Mouse (Mus musculus): ENCODE data around the gene Pigu. TPM values are rescaled to one million over a fixed set of nuclear protein-coding genes. Genes with fewer than 3 reads are reported as not detected.

Gene Pigu
- polyA plus RNA-seq, 1 experiment from 2014 or later: 47.7 TPM

DNA sequence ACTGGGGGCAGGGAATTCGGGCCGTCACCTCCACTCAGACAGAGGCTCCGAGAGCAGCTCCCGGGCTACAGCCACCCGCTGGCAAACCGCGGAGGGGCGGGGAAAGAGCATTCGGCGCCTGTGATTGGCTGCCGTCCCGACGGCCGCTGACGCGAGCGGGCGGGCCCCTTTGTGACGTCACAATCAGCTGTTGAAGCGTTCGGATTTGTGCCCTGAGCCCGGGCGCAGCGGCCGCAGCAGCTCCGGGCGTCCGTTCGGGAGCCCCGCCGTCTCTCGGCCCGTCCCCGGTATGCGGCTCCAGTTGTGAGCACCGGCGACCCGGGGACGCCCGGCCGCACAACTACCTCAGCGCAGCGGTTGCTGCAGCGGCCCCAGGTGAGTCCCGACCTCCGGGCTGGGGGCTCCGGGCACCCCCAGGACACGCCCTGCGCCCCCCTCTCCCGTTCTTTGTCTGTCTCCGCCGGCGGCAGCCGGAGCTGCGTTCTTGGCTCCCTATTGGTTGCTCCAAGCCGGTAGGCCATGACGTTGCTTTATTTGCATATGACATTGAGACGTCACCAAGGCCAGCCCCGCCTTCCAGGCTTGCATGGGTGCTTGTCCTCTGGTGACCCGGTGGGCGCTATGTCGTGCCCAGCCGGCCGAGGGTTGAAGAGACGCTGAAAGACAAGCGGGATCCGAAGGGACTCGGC is 24.6 kb upstream of the Pigu start:
- WGBS: under 1% methylated on average over 68 of the region's 68 CpGs
- peak overlapping the region; percentile 83 for H3K4me2 ChIP-seq (replicated peaks)
- peak; percentile 93 for ATAC-seq (replicated peaks)
- peak overlapping the region; percentile 100 for H3K27ac ChIP-seq (replicated peaks)
- H3K4me1 ChIP-seq: peaks cover 52% of the 10 kb centered on the region
- H3K4me3 ChIP-seq: peak overlapping the region; percentile 93
- H3K27me3 ChIP-seq: no peaks in the 10 kb centered on the region
- peak overlapping the region; percentile 100 for H3K9ac ChIP-seq (replicated peaks)
- H3K36me3 ChIP-seq: peaks cover 11% of the 10 kb centered on the region; the same call in 1 of the 2 replicates
- H3K9me3 ChIP-seq: no peaks in the 10 kb centered on the region

DNA sequence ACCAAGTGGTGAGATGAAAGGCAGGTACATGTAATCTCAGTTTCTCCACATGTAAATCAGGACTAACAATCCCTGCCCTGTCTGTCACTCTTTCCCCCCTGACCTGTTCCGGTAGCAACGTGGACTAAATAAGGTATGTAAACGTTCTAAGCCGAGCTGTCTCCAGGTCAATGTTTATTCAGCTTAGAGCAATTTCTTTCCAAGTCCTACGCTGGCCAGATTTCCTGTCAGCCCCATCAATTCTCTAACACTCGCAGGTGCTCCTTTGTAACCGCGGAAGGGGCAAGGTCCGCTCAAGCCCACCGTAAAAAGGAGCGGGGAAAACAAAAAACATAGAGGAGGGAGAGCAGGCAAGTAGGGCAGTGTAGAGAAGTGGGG is 23.8 kb upstream of the Pigu start:
- H3K4me3 ChIP-seq: peak overlapping the region; percentile 93
- peaks cover 44% of the 10 kb centered on the region for H3K4me1 ChIP-seq
- peak overlapping the region; percentile 100 for H3K27ac ChIP-seq (replicated peaks)
- H3K4me2 ChIP-seq (replicated peaks): peak overlapping the region; percentile 83
- ATAC-seq (replicated peaks): no peak
- no peaks in the 10 kb centered on the region for H3K9me3 ChIP-seq
- H3K36me3 ChIP-seq: peaks cover 6% of the 10 kb centered on the region; the same call in 1 of the 2 replicates
- 2% methylated on average over 11 of the region's 11 CpGs for WGBS
- H3K27me3 ChIP-seq: no peaks in the 10 kb centered on the region
- peak overlapping the region; percentile 100 for H3K9ac ChIP-seq (replicated peaks)

DNA sequence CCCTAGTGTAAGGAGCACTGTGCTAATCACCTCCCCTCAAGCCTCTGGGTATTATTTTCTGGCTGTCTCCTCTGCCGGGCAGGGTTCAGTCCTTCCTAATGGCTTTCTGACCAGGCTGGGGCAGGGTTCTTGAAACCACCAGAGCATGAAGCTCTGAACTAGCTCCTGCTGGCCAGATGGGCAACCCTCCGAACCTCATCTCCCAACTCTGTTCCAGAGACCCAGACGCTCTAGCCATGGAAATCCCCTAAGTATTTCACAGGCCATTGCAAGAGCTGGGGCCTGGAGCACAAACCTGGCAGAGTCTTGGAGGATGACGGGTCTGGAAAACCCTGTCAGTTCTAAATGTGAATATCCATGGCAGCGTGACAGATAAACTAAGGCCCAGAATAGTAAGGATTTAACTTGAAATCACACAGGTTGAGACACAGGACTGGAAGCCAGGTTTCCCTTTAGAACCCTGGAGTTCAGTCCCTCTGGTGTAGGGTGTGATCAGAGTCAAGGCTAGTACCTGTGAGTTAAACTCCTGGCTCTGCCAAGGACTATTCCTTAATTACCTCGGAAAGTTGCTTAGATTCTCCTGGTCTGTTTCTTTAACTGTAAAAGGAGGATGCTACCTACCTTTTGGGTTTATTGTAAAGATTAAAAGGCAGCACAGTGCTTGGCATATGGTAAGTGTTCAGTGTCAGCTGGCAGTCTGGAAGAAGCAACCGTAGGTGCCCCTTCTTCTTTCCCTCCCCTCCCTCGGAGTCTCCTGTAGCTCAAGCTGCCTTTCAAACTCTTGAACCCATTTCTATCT is 23.2 kb upstream of the Pigu start, which contains the start of gene Trp53inp2:
Trp53inp2 (plus strand) TSS at position 799 of the 799 bp plus-strand sequence.
- Histone ChIP-seq H3K4me2 (replicated peaks) (peak within 1 kb of the TSS; percentile 83), H3K36me3 (peaks cover under 1% of the 10 kb centered on the region; the same call in 1 of the 2 replicates), H3K4me1 (peaks cover 39% of the 10 kb centered on the region), H3K27ac (replicated peaks) (peak within 1 kb of the TSS; percentile 100), H3K27me3 (no peaks in the 10 kb centered on the region), H3K9ac (replicated peaks) (peak within 1 kb of the TSS; percentile 100), H3K4me3 (peak within 1 kb of the TSS; percentile 93), H3K9me3 (no peaks in the 10 kb centered on the region)
- no peak for ATAC-seq (replicated peaks)
- WGBS: 33% methylated on average over 8 of the region's 8 CpGs

DNA sequence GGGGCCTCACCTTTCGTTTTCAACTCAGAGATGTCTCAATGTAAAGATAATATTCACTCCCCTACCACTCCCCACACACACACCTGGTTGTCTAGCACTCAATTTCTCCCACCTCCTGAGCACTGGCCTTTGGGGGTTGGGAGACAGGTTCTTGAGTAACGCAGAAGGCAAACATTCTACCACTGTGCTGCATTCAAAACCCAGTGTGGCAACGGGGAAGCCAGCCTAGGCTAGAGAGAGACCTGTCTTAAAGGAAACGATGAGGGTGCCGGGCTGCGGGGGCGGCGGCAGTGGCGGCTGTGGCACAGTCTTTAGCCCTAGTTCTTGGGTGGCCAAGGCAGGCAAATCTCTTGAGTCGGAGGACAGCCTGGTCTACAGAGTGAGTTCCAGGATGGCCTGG is 19.0 kb upstream of the Pigu start:
- H3K4me2 ChIP-seq (replicated peaks): no peak overlapping the region
- ATAC-seq (replicated peaks): no peak
- H3K4me3 ChIP-seq: no peak overlapping the region
- WGBS: 89% methylated on average over 10 of the region's 10 CpGs
- H3K9ac ChIP-seq (replicated peaks): no peak overlapping the region
- H3K4me1 ChIP-seq: peaks cover 11% of the 10 kb centered on the region
- no peaks in the 10 kb centered on the region for H3K27me3 ChIP-seq
- H3K27ac ChIP-seq (replicated peaks): no peak overlapping the region
- H3K36me3 ChIP-seq: no peaks in the 10 kb centered on the region
- H3K9me3 ChIP-seq: no peaks in the 10 kb centered on the region

DNA sequence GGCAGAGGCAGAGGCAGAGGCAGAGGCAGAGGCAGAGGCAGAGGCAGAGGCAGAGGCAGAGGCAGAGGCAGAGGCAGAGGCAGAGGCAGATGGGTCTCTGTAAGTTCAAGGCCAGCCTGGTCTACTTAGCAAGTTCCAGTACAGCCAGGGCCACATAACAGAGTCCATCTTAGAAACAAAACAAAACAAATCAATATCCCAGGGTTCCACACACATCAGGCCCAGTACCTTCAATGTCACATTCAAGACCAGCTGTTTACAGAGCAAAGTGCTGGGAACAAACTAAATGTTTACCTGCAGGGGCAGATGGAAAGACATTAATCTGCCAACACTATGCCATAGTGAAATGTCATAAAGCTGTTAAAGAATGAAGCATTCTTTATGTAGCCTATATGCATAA is 17.3 kb upstream of the Pigu start:
- H3K4me1 ChIP-seq: no peaks in the 10 kb centered on the region
- no peak overlapping the region for H3K27ac ChIP-seq (replicated peaks)
- H3K9ac ChIP-seq (replicated peaks): no peak overlapping the region
- no peak overlapping the region for H3K4me3 ChIP-seq
- H3K4me2 ChIP-seq (replicated peaks): no peak overlapping the region
- no peaks in the 10 kb centered on the region for H3K9me3 ChIP-seq
- ATAC-seq (replicated peaks): no peak
- H3K36me3 ChIP-seq: no peaks in the 10 kb centered on the region
- no peaks in the 10 kb centered on the region for H3K27me3 ChIP-seq

DNA sequence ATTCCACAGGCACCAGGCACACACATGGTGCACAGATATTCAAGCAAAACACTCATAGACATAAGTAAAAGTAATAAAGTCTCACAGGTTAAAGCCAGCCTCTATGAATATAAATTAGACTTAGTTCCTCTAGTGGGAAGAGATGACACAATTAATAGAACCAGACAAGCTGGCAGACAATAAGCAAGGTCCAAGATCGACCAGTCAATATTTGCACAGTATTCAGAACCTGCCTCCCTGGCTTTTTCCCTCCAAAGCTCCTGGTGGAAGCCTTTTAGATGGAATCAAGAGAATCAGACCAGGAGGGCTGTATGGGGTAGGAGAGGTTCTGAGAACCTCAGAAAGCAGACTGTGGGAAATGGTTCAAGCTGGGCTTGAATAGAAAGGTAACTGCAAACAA is 16.7 kb upstream of the Pigu start:
- no peaks in the 10 kb centered on the region for H3K36me3 ChIP-seq
- H3K9ac ChIP-seq (replicated peaks): no peak overlapping the region
- no peak overlapping the region for H3K4me3 ChIP-seq
- H3K27me3 ChIP-seq: no peaks in the 10 kb centered on the region
- H3K4me1 ChIP-seq: no peaks in the 10 kb centered on the region
- 79% methylated on average over 1 of the region's 1 CpGs for WGBS
- no peak overlapping the region for H3K27ac ChIP-seq (replicated peaks)
- no peaks in the 10 kb centered on the region for H3K9me3 ChIP-seq
- H3K4me2 ChIP-seq (replicated peaks): no peak overlapping the region
- ATAC-seq (replicated peaks): no peak

DNA sequence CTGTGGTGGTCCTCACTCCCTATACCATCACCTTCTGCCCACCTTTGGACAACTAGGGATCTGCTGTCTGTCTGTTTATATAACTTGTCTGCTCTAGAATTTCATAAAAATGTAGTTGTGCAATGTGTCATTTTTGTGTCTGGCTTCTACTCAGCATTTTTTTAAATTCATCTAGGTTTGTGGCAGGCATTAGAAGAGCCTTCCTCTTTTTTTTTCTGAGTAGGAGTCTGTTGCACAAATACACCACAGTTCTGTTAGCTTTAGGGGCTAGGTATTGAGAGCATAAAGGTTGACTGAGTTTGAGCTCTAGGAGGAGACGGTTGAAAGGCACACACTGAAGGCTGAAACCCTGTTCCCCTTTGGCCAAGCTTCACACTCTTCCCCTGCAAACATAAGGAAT is 16.1 kb upstream of the Pigu start:
- Histone ChIP-seq H3K4me2 (replicated peaks) (no peak overlapping the region), H3K27me3 (no peaks in the 10 kb centered on the region), H3K4me1 (no peaks in the 10 kb centered on the region), H3K9me3 (no peaks in the 10 kb centered on the region), H3K4me3 (no peak overlapping the region), H3K36me3 (no peaks in the 10 kb centered on the region), H3K27ac (replicated peaks) (no peak overlapping the region), H3K9ac (replicated peaks) (no peak overlapping the region)
- 75% methylated on average over 1 of the region's 1 CpGs for WGBS
- ATAC-seq (replicated peaks): no peak

DNA sequence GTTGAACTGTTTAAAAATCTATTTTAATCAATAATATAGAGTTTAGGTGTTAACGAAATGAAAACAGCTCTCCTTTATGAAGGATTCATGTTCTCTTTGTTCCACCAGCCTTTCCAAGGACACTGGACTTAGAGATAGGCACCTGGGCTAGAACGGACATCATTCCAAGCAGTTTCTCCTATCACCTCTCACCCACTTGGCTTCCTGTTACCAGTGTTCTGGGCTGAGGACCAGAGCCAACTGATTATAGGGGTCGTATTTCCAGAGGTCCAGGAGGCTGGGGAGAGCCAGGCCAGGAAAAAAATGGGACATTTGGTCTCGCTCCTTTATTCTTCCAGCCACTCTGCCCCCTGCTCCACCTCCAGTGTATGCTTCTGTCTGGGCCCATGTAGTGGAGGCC is 15.2 kb upstream of the Pigu start:
- no peak for ATAC-seq (replicated peaks)
- WGBS: 70% methylated on average over 4 of the region's 4 CpGs

DNA sequence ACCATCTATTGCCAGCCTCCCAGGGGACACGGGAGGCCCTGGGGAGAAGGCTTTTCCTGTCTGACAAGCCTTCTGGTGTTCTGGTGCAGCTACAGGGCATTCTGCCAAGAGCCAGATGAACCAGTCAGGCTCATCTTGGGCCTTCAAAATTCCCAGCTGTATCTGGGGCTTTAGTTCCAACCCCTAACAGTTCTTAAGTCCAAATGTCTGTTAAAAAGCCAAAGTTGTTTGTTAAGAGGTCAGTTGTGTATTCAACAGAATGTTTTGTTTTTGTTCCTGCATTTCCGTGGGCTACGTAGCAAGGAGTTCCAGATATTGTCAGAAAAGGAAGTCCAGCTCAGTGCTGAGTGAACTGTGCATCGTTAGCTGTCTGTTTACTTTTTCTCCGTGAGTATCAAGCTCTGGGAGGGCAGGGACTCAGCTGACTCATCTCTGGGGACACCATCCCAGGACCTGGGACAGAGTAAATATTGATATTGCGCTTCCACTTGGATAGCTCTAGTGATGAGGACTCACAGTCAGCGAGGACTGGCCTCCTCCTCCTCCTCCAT is 12.2 kb upstream of the Pigu start:
- no peak for ATAC-seq (replicated peaks)
- H3K4me3 ChIP-seq: no peak overlapping the region
- 62% methylated on average over 7 of the region's 7 CpGs for WGBS
- no peaks in the 10 kb centered on the region for H3K9me3 ChIP-seq
- no peak overlapping the region for H3K9ac ChIP-seq (replicated peaks)
- peak overlapping the region; percentile 34; the same call in 1 of the 2 replicates for H3K27ac ChIP-seq (replicated peaks)
- no peaks in the 10 kb centered on the region for H3K4me1 ChIP-seq
- H3K27me3 ChIP-seq: no peaks in the 10 kb centered on the region
- no peaks in the 10 kb centered on the region for H3K36me3 ChIP-seq
- no peak overlapping the region for H3K4me2 ChIP-seq (replicated peaks)

More for the DNA sequence above, 15.2 kb upstream of the Pigu start:
- H3K27ac ChIP-seq (replicated peaks): no peak overlapping the region
- no peaks in the 10 kb centered on the region for H3K9me3 ChIP-seq
- H3K4me3 ChIP-seq: no peak overlapping the region
- H3K27me3 ChIP-seq: no peaks in the 10 kb centered on the region
- no peak overlapping the region for H3K4me2 ChIP-seq (replicated peaks)
- H3K9ac ChIP-seq (replicated peaks): no peak overlapping the region
- no peaks in the 10 kb centered on the region for H3K36me3 ChIP-seq
- no peaks in the 10 kb centered on the region for H3K4me1 ChIP-seq

DNA sequence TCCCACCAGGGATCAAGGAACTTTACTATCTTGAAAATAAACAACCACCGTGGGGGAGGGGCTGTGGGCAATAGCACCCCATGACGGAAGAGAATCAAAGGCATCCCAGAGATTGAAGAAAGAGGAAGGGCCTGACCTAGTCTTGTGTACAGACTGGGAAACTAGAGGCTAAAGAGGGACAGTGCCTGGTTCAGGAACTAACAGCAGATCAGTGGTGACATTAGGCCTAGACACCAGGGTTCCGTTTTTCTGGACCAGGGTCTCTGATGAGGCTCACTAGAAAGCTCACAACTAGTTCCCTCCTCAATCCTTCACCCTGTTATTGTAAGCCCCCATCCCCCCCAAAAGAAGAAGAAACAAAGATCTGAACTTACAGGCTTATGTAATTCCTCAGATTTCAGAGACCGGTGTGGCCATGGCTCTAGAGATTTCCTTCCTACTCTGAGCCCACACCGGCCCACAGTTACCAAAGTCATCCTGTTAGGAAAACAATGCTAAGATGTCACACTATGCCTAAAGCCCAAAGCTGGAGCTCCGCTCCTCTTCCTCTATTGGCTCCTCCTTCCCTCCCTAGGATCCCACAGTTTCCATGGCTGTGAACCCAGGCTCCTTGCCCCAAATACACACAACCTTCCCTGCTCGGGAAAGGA is 10.5 kb upstream of the Pigu start:
- Histone ChIP-seq H3K36me3 (no peaks in the 10 kb centered on the region), H3K4me3 (no peak overlapping the region), H3K4me2 (replicated peaks) (no peak overlapping the region), H3K4me1 (no peaks in the 10 kb centered on the region), H3K27me3 (no peaks in the 10 kb centered on the region), H3K9me3 (no peaks in the 10 kb centered on the region), H3K9ac (replicated peaks) (no peak overlapping the region), H3K27ac (replicated peaks) (no peak overlapping the region)
- no peak for ATAC-seq (replicated peaks)
- 83% methylated on average over 7 of the region's 7 CpGs for WGBS

DNA sequence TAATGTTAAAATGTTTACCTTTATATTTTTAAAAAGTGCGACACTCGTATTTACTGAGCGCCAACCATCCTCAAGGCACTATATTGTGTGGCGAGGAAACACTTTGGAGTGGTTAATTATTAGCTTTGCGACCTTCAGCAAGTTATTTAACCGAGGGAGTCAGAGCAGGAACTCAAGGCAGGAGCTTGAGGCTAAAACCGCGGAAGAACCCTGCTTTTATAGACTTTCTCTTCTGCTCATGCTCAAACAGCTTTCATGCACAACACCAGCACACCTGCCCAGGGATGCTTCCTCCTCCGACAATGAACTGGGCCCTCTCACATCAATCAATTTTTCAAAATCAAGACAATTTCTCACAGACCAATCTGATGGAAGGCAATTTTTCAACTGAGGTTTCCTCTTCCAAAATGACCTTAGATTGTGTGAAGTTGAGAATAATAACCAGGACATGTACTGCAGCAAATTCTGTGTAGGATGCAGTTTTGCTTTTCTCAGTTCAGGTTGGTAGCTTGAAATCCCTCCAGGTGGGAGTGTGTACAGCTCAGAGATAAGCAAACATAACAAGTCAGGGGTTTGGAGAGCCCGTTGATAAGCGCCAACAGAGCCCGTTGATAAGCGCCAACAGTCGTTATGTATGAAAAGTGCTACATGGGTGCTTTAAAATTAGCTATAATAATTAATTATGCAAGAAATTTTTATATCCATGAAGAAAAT is 613 bp upstream of the Pigu start:
- peaks cover 18% of the 10 kb centered on the region for H3K4me1 ChIP-seq
- 31% methylated on average over 14 of the region's 14 CpGs for WGBS
- H3K9me3 ChIP-seq: no peaks in the 10 kb centered on the region
- H3K36me3 ChIP-seq: no peaks in the 10 kb centered on the region
- no peaks in the 10 kb centered on the region for H3K27me3 ChIP-seq
- peak overlapping the region; percentile 55 for H3K27ac ChIP-seq (replicated peaks)
- peak overlapping the region; percentile 73 for H3K4me2 ChIP-seq (replicated peaks)
- H3K4me3 ChIP-seq: peak overlapping the region; percentile 86
- peak overlapping the region; percentile 78 for H3K9ac ChIP-seq (replicated peaks)
- peak; percentile 57 for ATAC-seq (replicated peaks)

Measured in forebrain, embryonic 15.5 days (tissue).